Mouse (Mus musculus): ENCODE measurements around the gene Cops8.

- TF ChIP-seq CHD2 (IDR thresholded peaks at IDR 0.05; ENCODE audit: low read length) (no peak), CHD1 (IDR thresholded peaks at IDR 0.05; ENCODE audit: low read depth, low read length) (no peak), CTCF (conservative IDR thresholded peaks at IDR 0.05 in 1 of 2, IDR thresholded peaks at IDR 0.05 in 1 of 2; ENCODE audit: low read depth in 2 of 2, low read length in 2 of 2) (no peak), EP300 (IDR thresholded peaks at IDR 0.05; ENCODE audit: low read length) (no peak), USF1 (IDR thresholded peaks at IDR 0.05; ENCODE audit: low read depth, low read length) (no peak), E2F4 (IDR thresholded peaks at IDR 0.05; ENCODE audit: insufficient replicate concordance, low read depth, low read length) (no peak), SMC3 (IDR thresholded peaks at IDR 0.05; ENCODE audit: low read depth, low read length) (no peak), MAX (IDR thresholded peaks at IDR 0.05; ENCODE audit: low read length) (peak; percentile 65; the same call in 1 of the 2 replicates)
Measured at GRCm38 (mm10) chr1:90602759-90603560, at the start of gene Cops8.

Measured in CH12.LX (cell line).